9 mouse cellular contexts compared by ENCODE assay signal in the genomic region with DNA sequence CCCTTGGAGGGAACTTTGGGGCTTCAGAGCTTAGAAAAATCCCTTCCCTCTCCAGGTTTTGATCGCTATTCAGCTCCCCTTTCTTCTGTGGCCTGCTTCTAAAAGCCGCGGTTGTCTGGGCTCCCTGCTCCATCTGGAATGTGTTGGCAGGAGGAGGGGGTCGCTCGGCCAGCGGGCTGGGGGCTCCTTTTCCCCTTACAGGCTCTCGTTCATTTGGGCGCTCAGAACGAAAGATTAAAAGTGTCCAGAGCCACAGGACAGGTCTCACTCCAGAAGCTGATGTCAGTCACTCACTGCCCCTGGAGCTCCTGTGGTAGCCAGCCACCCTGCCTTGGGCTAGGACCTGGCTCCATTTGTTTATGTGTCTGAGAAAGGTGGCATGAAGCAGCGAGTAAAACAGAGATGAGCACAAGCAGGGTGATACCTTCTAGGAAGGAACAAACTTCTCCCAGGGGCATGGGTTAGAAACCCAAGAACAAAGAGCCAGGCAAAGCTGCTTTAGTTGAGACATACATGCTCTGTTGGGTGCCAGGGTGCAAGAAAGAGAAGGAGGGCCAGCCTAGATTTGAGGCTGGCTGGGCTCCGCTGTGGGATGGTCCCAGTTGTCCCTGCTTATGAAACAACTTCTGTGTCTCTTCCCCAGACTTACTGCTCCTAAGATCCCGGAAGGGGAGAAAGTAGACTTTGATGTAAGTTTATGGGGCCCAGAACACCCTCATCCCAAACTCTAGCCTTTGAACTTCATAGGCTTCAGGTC. TPM values are rescaled to one million over a fixed set of nuclear protein-coding genes. Genes with fewer than 3 reads are reported as not detected.
DNase-seq lines count a peak whose midpoint lies in the region; ATAC-seq lines count a peak whose summit lies in the region.
"Had no signal": no experiment of that assay in that cellular context is flagged by ENCODE, and none has a peak within 500 bp of the region (broad histone marks: within the 10 kb centered on the region; RNA-seq: fewer than 3 reads in every experiment).

No protein-coding gene starts in this region.

- DNase-seq in kidney, postnatal 10 days = peak; percentile 45
- DNase-seq in kidney, adult 8-10 months = no peak
- no peak for DNase-seq in left cerebral cortex, adult 18-20 months (ENCODE audit: low spot score in 2 of 2)
- DNase-seq in testis, postnatal 10 days (ENCODE audit: low spot score) = no peak

- H3K9ac ChIP-seq in embryonic facial prominence, embryonic 15.5 days = no peak overlapping the region
- H3K9ac ChIP-seq in intestine, embryonic 15.5 days = peak overlapping the region; percentile 20; the same call in 1 of the 2 replicates
- H3K9ac ChIP-seq in neural tube, embryonic 13.5 days = peak overlapping the region; percentile 31; the same call in 1 of the 2 replicates

- peaks cover 57% of the 10 kb centered on the region for H3K4me1 ChIP-seq in embryonic facial prominence, embryonic 15.5 days
- peaks cover 35% of the 10 kb centered on the region for H3K4me1 ChIP-seq in intestine, embryonic 15.5 days (replicated peaks)
- H3K4me1 ChIP-seq in neural tube, embryonic 13.5 days (replicated peaks) = peaks cover 33% of the 10 kb centered on the region

- no peak overlapping the region for H3K4me2 ChIP-seq in embryonic facial prominence, embryonic 15.5 days (replicated peaks)
- no peak overlapping the region for H3K4me2 ChIP-seq in intestine, embryonic 15.5 days (replicated peaks)
- 0 out of 2 replicates have a peak overlapping the region, but pooled peaks have one; percentile 14 for H3K4me2 ChIP-seq in neural tube, embryonic 13.5 days

- no peaks in the 10 kb centered on the region for H3K27me3 ChIP-seq in embryonic facial prominence, embryonic 15.5 days
- H3K27me3 ChIP-seq in intestine, embryonic 15.5 days (replicated peaks) = no peaks in the 10 kb centered on the region
- H3K27me3 ChIP-seq in neural tube, embryonic 13.5 days = peaks cover 54% of the 10 kb centered on the region

- no peaks in the 10 kb centered on the region for H3K9me3 ChIP-seq in embryonic facial prominence, embryonic 15.5 days (replicated peaks)
- H3K9me3 ChIP-seq in intestine, embryonic 15.5 days = no peaks in the 10 kb centered on the region
- H3K9me3 ChIP-seq in neural tube, embryonic 13.5 days = no peaks in the 10 kb centered on the region

- 10% methylated on average over 12 of the region's 12 CpGs for WGBS in embryonic facial prominence, embryonic 15.5 days
- 21% methylated on average over 12 of the region's 12 CpGs for WGBS in intestine, embryonic 15.5 days
- 5% methylated on average over 12 of the region's 12 CpGs for WGBS in neural tube, embryonic 13.5 days

- peak; percentile 67 for ATAC-seq in embryonic facial prominence, embryonic 15.5 days (ENCODE audit: insufficient number of reproducible peaks, low FRiP score, low TSS enrichment, low read depth)
- peak; percentile 50; the same call in 1 of the 2 replicates for ATAC-seq in intestine, embryonic 15.5 days
- ATAC-seq in neural tube, embryonic 13.5 days (ENCODE audit: low read depth) = 0 out of 2 replicates have a peak, but pooled peaks have one; percentile 60
- no peak for ATAC-seq in megakaryocyte progenitor cell, adult 5-6 weeks (replicated peaks; ENCODE audit: poor library complexity)

- no peaks in the 10 kb centered on the region for H3K36me3 ChIP-seq in embryonic facial prominence, embryonic 15.5 days
- no peaks in the 10 kb centered on the region for H3K36me3 ChIP-seq in intestine, embryonic 15.5 days
- no peaks in the 10 kb centered on the region for H3K36me3 ChIP-seq in neural tube, embryonic 13.5 days

- no peak overlapping the region for H3K4me3 ChIP-seq in embryonic facial prominence, embryonic 15.5 days (replicated peaks)
- no peak overlapping the region for H3K4me3 ChIP-seq in intestine, embryonic 15.5 days (replicated peaks)
- no peak overlapping the region for H3K4me3 ChIP-seq in neural tube, embryonic 13.5 days

- peak overlapping the region; percentile 98 for H3K27ac ChIP-seq in embryonic facial prominence, embryonic 15.5 days (replicated peaks)
- peak overlapping the region; percentile 93 for H3K27ac ChIP-seq in intestine, embryonic 15.5 days
- peak overlapping the region; percentile 83 for H3K27ac ChIP-seq in neural tube, embryonic 13.5 days (replicated peaks)

RNA-seq across cellular contexts. Expression of gene Tnnt3, which starts 11.6 kb away (rescaled TPM):
- polyA plus RNA-seq in embryonic facial prominence, embryonic 15.5 days (2015; fragmentation: Nextera tagmentation; extraction: Ambion mirVana) = 167 and 228 TPM in 2 replicates
- 1.4 and 4.3 TPM in 2 replicates for polyA plus RNA-seq in intestine, embryonic 15.5 days (2015; fragmentation: Nextera tagmentation; extraction: Ambion mirVana)
- 2.4 and 8.4 TPM in 2 replicates for polyA plus RNA-seq in neural tube, embryonic 13.5 days (2015; fragmentation: Nextera tagmentation; extraction: Ambion mirVana)
- not detected for total RNA-seq in left cerebral cortex, adult 18-20 months (2021)
- total RNA-seq in megakaryocyte progenitor cell, adult 5-6 weeks (2015) = 0.20 TPM in 1 of 2 replicates, not detected in the other
- total RNA-seq in megakaryocyte progenitor cell, adult 5-6 weeks (2017) = not detected in 2 replicates
- polyA plus RNA-seq: testis, adult 2 months had no signal

RNA-seq across cellular contexts. Expression of gene Mrpl23, which starts 22.3 kb away (rescaled TPM):
- 28.5 and 32.7 TPM in 2 replicates for polyA plus RNA-seq in embryonic facial prominence, embryonic 15.5 days (2015; fragmentation: Nextera tagmentation; extraction: Ambion mirVana)
- 44.9 and 57.4 TPM in 2 replicates for polyA plus RNA-seq in intestine, embryonic 15.5 days (2015; fragmentation: Nextera tagmentation; extraction: Ambion mirVana)
- polyA plus RNA-seq in neural tube, embryonic 13.5 days (2015; fragmentation: Nextera tagmentation; extraction: Ambion mirVana) = 14.0 and 14.8 TPM in 2 replicates
- total RNA-seq in left cerebral cortex, adult 18-20 months (2021) = 1 to 10 TPM; 3.1 to 5.9 TPM
- total RNA-seq in megakaryocyte progenitor cell, adult 5-6 weeks (2015) = 10.4 and 11.8 TPM in 2 replicates
- 45.9 and 63.4 TPM in 2 replicates for total RNA-seq in megakaryocyte progenitor cell, adult 5-6 weeks (2017)

RNA-seq across cellular contexts. Expression of gene Lsp1, which starts 49.6 kb away (rescaled TPM):
- polyA plus RNA-seq in embryonic facial prominence, embryonic 15.5 days (2015; fragmentation: Nextera tagmentation; extraction: Ambion mirVana) = 49.3 and 58.9 TPM in 2 replicates
- polyA plus RNA-seq in intestine, embryonic 15.5 days (2015; fragmentation: Nextera tagmentation; extraction: Ambion mirVana) = 130 and 145 TPM in 2 replicates
- polyA plus RNA-seq in neural tube, embryonic 13.5 days (2015; fragmentation: Nextera tagmentation; extraction: Ambion mirVana) = 9.3 and 15.8 TPM in 2 replicates
- 1 to 10 TPM; 4.2 to 5.7 TPM for total RNA-seq in left cerebral cortex, adult 18-20 months (2021)
- 45.9 and 75.5 TPM in 2 replicates for total RNA-seq in megakaryocyte progenitor cell, adult 5-6 weeks (2015)
- 65.5 and 67.5 TPM in 2 replicates for total RNA-seq in megakaryocyte progenitor cell, adult 5-6 weeks (2017)

Comparison
In these comparisons a context has a peak if more than half of its experiments do, and no peak if none do; other contexts are left out.
1. RNA of gene Tnnt3, which starts 11.6 kb away (polyA plus RNA-seq): 167 to 228 TPM in embryonic facial prominence, embryonic 15.5 days; 1.4 to 4.3 TPM in intestine, embryonic 15.5 days and 2.4 to 8.4 TPM in neural tube, embryonic 13.5 days; every median in the first group is over 10 times any median in the second.
2. Peak in every context shown above with its lines, with median percentiles within 50 percentile points of each other: H3K27ac ChIP-seq.